Comparison of ENCODE assay signal across 1 mouse cellular context in the genomic region with DNA sequence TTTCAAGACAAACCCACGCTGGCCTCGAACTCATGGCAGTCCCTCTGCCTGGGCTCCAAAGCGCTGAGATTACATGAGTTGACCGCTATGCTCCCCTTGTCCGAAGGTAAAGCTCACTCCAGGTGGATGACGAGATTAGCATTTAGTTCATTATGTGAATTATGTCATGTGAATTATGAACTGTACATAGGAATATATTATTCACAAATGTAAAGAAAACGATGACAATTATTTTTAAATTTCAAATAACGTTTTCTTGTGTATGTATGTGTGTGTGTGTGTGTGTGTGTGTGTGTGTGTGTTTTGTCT.
TF ChIP-seq lines count a peak whose summit lies in the region.

No protein-coding gene starts in this region.

TF ChIP-seq in CH12.LX, 34 proteins besides CTCF, POLR2A, EP300 and RAD21:
- peak; percentile 81; the same call in 1 of the 2 replicates for TF ChIP-seq SIN3A (IDR thresholded peaks at IDR 0.05; ENCODE audit: low read length)
- TF ChIP-seq MXI1 (IDR thresholded peaks at IDR 0.05; ENCODE audit: low read depth, low read length), result peak; percentile 81; the same call in 1 of the 2 replicates
- TF ChIP-seq CHD1 (IDR thresholded peaks at IDR 0.05; ENCODE audit: low read depth, low read length), result peak; percentile 28; the same call in 1 of the 2 replicates
- TF ChIP-seq KAT2A (IDR thresholded peaks at IDR 0.05; ENCODE audit: insufficient replicate concordance, low read length), result no peak
- no peak; the same call in 1 of the 2 replicates for TF ChIP-seq ZMIZ1 (IDR thresholded peaks at IDR 0.05; ENCODE audit: low read depth, low read length)
- TF ChIP-seq CHD2 (IDR thresholded peaks at IDR 0.05; ENCODE audit: low read length), result no peak
- TF ChIP-seq TBP (conservative IDR thresholded peaks at IDR 0.05; ENCODE audit: low read depth, low read length), result no peak
- TF ChIP-seq ELF1 (IDR thresholded peaks at IDR 0.05; ENCODE audit: low read depth, low read length), result no peak
